Mouse (Mus musculus): Measurements from ENCODE around the gene Nedd8. TPM values are rescaled to one million over a fixed set of nuclear protein-coding genes. Genes with fewer than 3 reads are reported as not detected.

Nedd8 gene
- polyA plus RNA-seq, 1 experiment from 2014 or later, result 544 TPM

GRCm38 (mm10) chr14:55634874-55635522 is 36.9 kb downstream of the Nedd8 start:
- Histone ChIP-seq H3K36me3 (ENCODE audit: control insufficient read depth, insufficient read depth) (peaks cover 19% of the 10 kb centered on the region), H3K9ac (replicated peaks; ENCODE audit: low read depth, low read length) (peak overlapping the region; percentile 72), H3K4me3 (replicated peaks; ENCODE audit: low read length) (peak overlapping the region; percentile 72), H3K9me3 (ENCODE audit: control insufficient read depth, low read length) (no peaks in the 10 kb centered on the region), H3K4me1 (replicated peaks; ENCODE audit: control insufficient read depth, insufficient read depth, low read length) (peaks cover 18% of the 10 kb centered on the region), H3K4me2 (ENCODE audit: low read length) (peak overlapping the region; percentile 92), H3K27me3 (replicated peaks; ENCODE audit: control insufficient read depth, insufficient read depth, low read length) (no peaks in the 10 kb centered on the region), H3K27ac (ENCODE audit: low read length) (peak overlapping the region; percentile 73)
- WGBS, result 4% methylated on average over 23 of the region's 23 CpGs
- ATAC-seq, result peak; percentile 35; the same call in 1 of the 2 replicates

DNA sequence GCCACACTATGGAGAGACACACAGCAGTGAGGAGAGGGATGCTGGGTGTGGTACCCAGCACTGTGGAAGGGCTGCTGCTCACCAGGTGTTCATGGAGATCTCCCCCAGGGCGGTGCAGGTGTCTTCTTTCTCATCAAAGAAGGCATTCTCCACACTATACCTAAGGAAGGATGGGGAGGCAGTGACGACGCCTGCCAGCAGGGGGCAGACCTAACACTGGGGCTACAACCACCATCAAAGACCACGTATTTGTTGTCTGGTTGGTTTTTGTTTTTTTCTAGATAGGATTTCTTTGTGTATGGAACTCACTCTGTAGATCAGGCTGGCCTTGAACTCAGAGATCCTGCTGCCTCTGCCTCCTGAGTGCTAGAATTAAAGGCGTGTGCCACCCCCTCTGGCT is 42.6 kb downstream of the Nedd8 start:
- H3K27me3 ChIP-seq (replicated peaks; ENCODE audit: control insufficient read depth, insufficient read depth, low read length), result no peaks in the 10 kb centered on the region
- no peaks in the 10 kb centered on the region for H3K9me3 ChIP-seq (ENCODE audit: control insufficient read depth, low read length)
- no peak overlapping the region for H3K27ac ChIP-seq (ENCODE audit: low read length)
- no peak overlapping the region for H3K4me2 ChIP-seq (ENCODE audit: low read length)
- H3K4me3 ChIP-seq (replicated peaks; ENCODE audit: low read length), result no peak overlapping the region
- WGBS, result 46% methylated on average over 5 of the region's 5 CpGs
- no peak overlapping the region for H3K9ac ChIP-seq (replicated peaks; ENCODE audit: low read depth, low read length)
- peaks cover 48% of the 10 kb centered on the region for H3K36me3 ChIP-seq (ENCODE audit: control insufficient read depth, insufficient read depth)
- peaks cover 5% of the 10 kb centered on the region for H3K4me1 ChIP-seq (replicated peaks; ENCODE audit: control insufficient read depth, insufficient read depth, low read length)
- ATAC-seq, result no peak

DNA sequence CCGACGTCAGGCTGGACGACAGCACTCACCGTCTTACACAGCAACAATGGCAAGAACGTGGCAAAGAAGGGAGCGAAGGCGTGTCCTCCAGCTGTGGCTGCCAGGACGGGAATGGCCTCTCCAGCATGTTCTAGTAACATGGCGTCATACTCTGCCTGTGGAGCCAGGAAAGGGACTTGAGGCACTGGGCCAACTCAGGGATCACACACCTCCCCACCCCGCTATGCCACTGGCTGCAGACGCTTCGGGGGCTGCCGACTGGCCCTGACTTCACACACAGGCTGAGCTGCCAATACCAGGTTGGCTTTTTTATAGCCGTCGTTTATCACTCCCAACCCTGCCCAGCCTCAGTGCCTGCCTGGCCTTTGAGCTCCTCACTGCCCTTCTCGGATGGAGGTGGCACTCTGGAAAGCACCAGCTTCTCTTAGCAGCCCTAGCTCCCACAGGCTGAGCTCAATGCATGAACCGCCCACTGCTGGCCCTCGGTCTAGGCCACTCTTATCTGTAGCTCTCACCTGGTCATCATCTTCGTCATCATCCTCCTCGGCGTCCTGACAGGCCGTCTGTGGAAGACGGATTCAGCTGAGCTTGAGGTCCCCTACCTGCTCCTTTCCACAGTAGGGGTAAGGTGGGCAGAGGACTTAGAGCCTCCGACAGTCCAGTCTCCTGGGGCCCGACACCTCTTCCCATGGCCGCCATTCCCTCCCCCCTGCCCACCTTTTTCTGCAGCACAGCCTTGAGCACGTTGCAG is 43.7 kb downstream of the Nedd8 start:
- WGBS, result 93% methylated on average over 27 of the region's 27 CpGs
- Histone ChIP-seq H3K36me3 (ENCODE audit: control insufficient read depth, insufficient read depth) (peaks cover 46% of the 10 kb centered on the region), H3K4me1 (replicated peaks; ENCODE audit: control insufficient read depth, insufficient read depth, low read length) (no peaks in the 10 kb centered on the region), H3K4me3 (replicated peaks; ENCODE audit: low read length) (no peak overlapping the region), H3K9ac (replicated peaks; ENCODE audit: low read depth, low read length) (no peak overlapping the region), H3K27me3 (replicated peaks; ENCODE audit: control insufficient read depth, insufficient read depth, low read length) (no peaks in the 10 kb centered on the region), H3K4me2 (ENCODE audit: low read length) (no peak overlapping the region), H3K27ac (ENCODE audit: low read length) (no peak overlapping the region), H3K9me3 (ENCODE audit: control insufficient read depth, low read length) (no peaks in the 10 kb centered on the region)
- ATAC-seq, result no peak

GRCm38 (mm10) chr14:55618486-55619195 is 53.3 kb downstream of the Nedd8 start:
- 55% methylated on average over 22 of the region's 22 CpGs for WGBS
- Histone ChIP-seq H3K9me3 (ENCODE audit: control insufficient read depth, low read length) (no peaks in the 10 kb centered on the region), H3K4me1 (replicated peaks; ENCODE audit: control insufficient read depth, insufficient read depth, low read length) (no peaks in the 10 kb centered on the region), H3K36me3 (ENCODE audit: control insufficient read depth, insufficient read depth) (no peaks in the 10 kb centered on the region), H3K27me3 (replicated peaks; ENCODE audit: control insufficient read depth, insufficient read depth, low read length) (no peaks in the 10 kb centered on the region), H3K4me3 (replicated peaks; ENCODE audit: low read length) (peak overlapping the region; percentile 32), H3K4me2 (ENCODE audit: low read length) (peak overlapping the region; percentile 27), H3K27ac (ENCODE audit: low read length) (no peak overlapping the region; the same call in 1 of the 2 replicates), H3K9ac (replicated peaks; ENCODE audit: low read depth, low read length) (no peak overlapping the region; the same call in 1 of the 2 replicates)
- no peak for ATAC-seq

DNA sequence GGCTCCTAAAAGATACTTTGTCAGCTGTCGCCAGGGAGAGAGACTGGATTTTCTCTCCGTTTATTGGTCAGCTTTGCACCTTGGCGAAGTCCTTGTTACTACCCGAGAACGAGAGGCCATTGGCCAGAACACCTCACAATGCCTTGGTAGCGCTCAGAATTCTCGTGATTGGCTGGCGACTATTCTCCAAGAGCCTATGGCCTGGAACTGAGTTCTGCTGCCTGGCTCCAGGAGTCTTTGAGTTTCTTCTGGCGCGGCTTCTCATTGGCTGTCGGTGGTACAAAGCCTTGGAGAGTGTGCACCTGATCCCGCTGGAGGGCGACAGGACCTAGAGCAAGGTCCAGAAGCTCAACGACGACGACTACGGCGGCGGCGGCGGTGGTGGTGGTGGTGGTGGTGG is 54.1 kb downstream of the Nedd8 start, which contains the start of gene Rec8:
TSS of gene Rec8 (plus strand) at position 216 of the 400 bp plus-strand sequence.
- WGBS, result 22% methylated on average over 21 of the region's 21 CpGs
- Histone ChIP-seq H3K9me3 (ENCODE audit: control insufficient read depth, low read length) (no peaks in the 10 kb centered on the region), H3K4me1 (replicated peaks; ENCODE audit: control insufficient read depth, insufficient read depth, low read length) (no peaks in the 10 kb centered on the region), H3K9ac (replicated peaks; ENCODE audit: low read depth, low read length) (no peak within 1 kb of the TSS; the same call in 1 of the 2 replicates), H3K27ac (ENCODE audit: low read length) (no peak within 1 kb of the TSS; the same call in 1 of the 2 replicates), H3K4me2 (ENCODE audit: low read length) (peak within 1 kb of the TSS; percentile 27), H3K27me3 (replicated peaks; ENCODE audit: control insufficient read depth, insufficient read depth, low read length) (no peaks in the 10 kb centered on the region), H3K4me3 (replicated peaks; ENCODE audit: low read length) (peak within 1 kb of the TSS; percentile 32), H3K36me3 (ENCODE audit: control insufficient read depth, insufficient read depth) (no peaks in the 10 kb centered on the region)
- peak; percentile 76 for ATAC-seq

DNA sequence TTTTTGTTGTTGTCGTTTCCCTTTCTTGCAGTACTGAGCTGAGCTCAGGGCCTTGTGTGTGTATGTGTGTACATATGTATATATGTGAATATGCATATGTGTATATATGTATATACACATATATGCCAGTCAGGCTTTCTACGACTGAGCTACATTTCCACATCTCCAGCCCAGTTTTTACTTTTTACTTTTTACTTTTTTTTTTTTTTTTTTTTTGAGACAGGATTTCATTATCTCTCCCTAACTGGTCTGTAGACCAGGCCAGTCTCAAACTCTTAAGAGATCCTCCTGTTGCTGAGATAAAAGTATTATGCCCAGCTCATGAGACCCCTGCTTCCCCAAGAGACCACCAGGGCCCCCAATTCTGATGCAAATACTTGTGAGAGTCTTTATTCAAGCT is 55.1 kb downstream of the Nedd8 start:
- H3K9ac ChIP-seq (replicated peaks; ENCODE audit: low read depth, low read length), result no peak overlapping the region
- H3K9me3 ChIP-seq (ENCODE audit: control insufficient read depth, low read length), result no peaks in the 10 kb centered on the region
- H3K27ac ChIP-seq (ENCODE audit: low read length), result no peak overlapping the region
- H3K4me2 ChIP-seq (ENCODE audit: low read length), result no peak overlapping the region
- no peak overlapping the region for H3K4me3 ChIP-seq (replicated peaks; ENCODE audit: low read length)
- ATAC-seq, result no peak
- no peaks in the 10 kb centered on the region for H3K4me1 ChIP-seq (replicated peaks; ENCODE audit: control insufficient read depth, insufficient read depth, low read length)
- no peaks in the 10 kb centered on the region for H3K36me3 ChIP-seq (ENCODE audit: control insufficient read depth, insufficient read depth)
- WGBS, result 86% methylated on average over 2 of the region's 2 CpGs
- H3K27me3 ChIP-seq (replicated peaks; ENCODE audit: control insufficient read depth, insufficient read depth, low read length), result no peaks in the 10 kb centered on the region

GRCm38 (mm10) chr14:55615876-55616275 is 56.0 kb downstream of the Nedd8 start:
- Histone ChIP-seq H3K27ac (ENCODE audit: low read length) (no peak overlapping the region), H3K4me1 (replicated peaks; ENCODE audit: control insufficient read depth, insufficient read depth, low read length) (no peaks in the 10 kb centered on the region), H3K9me3 (ENCODE audit: control insufficient read depth, low read length) (no peaks in the 10 kb centered on the region), H3K4me3 (replicated peaks; ENCODE audit: low read length) (no peak overlapping the region), H3K36me3 (ENCODE audit: control insufficient read depth, insufficient read depth) (no peaks in the 10 kb centered on the region), H3K27me3 (replicated peaks; ENCODE audit: control insufficient read depth, insufficient read depth, low read length) (no peaks in the 10 kb centered on the region), H3K9ac (replicated peaks; ENCODE audit: low read depth, low read length) (no peak overlapping the region), H3K4me2 (ENCODE audit: low read length) (no peak overlapping the region)
- ATAC-seq, result no peak
- WGBS, result 57% methylated on average over 2 of the region's 2 CpGs

DNA sequence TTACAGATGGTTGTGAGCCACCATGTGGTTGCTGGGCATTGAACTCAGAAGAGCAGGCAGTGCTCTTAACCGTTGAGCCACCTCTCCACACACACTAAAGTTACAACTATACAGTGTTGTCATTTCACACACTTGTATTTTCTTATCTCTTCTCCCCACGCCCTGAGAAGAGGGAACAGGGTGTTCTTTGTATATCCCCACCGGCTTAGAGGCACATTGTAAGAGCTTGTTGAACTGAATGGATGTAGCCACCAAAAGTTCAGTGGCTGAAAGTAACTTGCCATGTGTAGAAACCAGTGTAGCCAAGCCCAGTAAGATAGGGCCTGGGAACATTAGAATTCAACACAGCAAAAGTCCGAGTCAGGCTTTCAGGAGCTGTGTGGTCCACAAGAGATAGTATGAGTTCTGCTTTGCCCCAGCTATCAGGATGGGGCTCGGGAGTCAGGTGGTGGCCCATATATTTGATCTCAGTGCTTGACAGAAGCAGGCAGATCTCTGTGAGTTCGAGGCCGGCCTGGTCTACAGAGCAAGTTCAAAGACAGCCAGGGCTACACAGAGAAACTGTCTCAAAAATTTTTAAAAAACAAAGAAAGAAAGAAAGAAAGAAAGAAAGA is 57.3 kb downstream of the Nedd8 start:
- no peak for ATAC-seq
- Histone ChIP-seq H3K9ac (replicated peaks; ENCODE audit: low read depth, low read length) (no peak overlapping the region), H3K4me1 (replicated peaks; ENCODE audit: control insufficient read depth, insufficient read depth, low read length) (no peaks in the 10 kb centered on the region), H3K27ac (ENCODE audit: low read length) (no peak overlapping the region), H3K9me3 (ENCODE audit: control insufficient read depth, low read length) (no peaks in the 10 kb centered on the region), H3K27me3 (replicated peaks; ENCODE audit: control insufficient read depth, insufficient read depth, low read length) (no peaks in the 10 kb centered on the region), H3K4me2 (ENCODE audit: low read length) (no peak overlapping the region), H3K36me3 (ENCODE audit: control insufficient read depth, insufficient read depth) (peaks cover 1% of the 10 kb centered on the region; the same call in 1 of the 2 replicates), H3K4me3 (replicated peaks; ENCODE audit: low read length) (no peak overlapping the region)
- WGBS, result 84% methylated on average over 7 of the region's 7 CpGs

- ATAC-seq, result no peak
- Histone ChIP-seq H3K27ac (ENCODE audit: low read length) (no peak overlapping the region), H3K9me3 (ENCODE audit: control insufficient read depth, low read length) (no peaks in the 10 kb centered on the region), H3K36me3 (ENCODE audit: control insufficient read depth, insufficient read depth) (peaks cover 8% of the 10 kb centered on the region; the same call in 1 of the 2 replicates), H3K4me2 (ENCODE audit: low read length) (no peak overlapping the region), H3K9ac (replicated peaks; ENCODE audit: low read depth, low read length) (no peak overlapping the region), H3K4me3 (replicated peaks; ENCODE audit: low read length) (no peak overlapping the region), H3K27me3 (replicated peaks; ENCODE audit: control insufficient read depth, insufficient read depth, low read length) (no peaks in the 10 kb centered on the region), H3K4me1 (replicated peaks; ENCODE audit: control insufficient read depth, insufficient read depth, low read length) (no peaks in the 10 kb centered on the region)
- WGBS, result 59% methylated on average over 6 of the region's 6 CpGs
These were observed 58.6 kb downstream of the Nedd8 start for GRCm38 (mm10) chr14:55613346-55613745.
